Mouse (Mus musculus): ENCODE measurements around the gene Dmpk.

Gene Dmpk

DNA sequence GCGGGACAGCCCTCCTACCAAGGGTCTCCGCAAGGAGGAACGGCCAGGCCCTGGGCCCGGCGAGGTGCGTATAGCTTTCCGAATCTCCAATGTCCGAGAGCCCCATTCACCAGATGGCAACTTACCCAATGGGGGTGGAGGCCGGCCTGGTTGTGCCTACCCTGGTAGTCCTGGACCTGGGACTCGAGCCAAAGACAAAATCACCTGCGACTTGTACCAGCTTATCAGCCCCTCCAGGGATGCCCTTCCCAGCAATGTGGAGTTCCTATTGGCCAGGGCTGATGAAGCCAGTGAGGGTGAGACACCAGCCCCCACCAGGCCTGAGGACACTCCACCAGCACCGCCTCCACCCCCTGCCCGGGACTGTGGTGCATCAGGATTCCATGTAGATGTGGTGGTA, 52.5 kb downstream of the Dmpk start:
- in situ Hi-C loops (cut with MboI; ENCODE audit: unreplicated experiment in 2 of 2), result loop anchor here in 1 of 2 experiments (5.0 kb wide), 1 partner anchor 36 kb away; no protein-coding TSS in a partner anchor

DNA sequence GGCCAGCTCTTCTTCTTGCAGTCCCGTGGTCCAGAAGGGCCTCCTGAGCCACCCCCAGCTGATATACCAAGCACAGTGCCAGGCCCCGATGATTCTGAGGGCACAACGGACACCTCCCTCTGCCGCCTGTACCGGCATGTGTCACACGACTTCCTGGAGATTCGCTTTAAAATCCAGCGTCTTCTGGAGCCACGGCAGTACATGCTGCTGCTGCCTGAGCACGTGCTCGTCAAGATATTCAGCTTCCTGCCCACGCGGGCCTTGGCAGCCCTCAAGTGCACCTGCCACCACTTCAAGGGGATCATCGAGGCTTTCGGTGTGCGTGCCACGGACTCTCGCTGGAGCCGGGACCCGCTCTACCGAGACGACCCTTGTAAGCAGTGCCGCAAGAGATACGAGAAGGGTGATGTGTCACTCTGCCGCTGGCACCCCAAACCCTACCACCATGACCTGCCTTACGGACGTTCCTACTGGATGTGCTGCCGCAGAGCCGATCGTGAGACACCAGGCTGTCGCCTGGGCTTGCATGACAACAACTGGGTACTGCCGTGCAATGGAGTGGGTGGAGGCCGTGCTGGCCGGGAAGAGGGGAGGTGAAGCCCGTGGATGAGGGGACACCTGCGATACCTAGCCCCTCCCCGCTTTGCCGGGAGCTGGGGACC, 53.2 kb downstream of the Dmpk start:
- in situ Hi-C loops (cut with MboI; ENCODE audit: unreplicated experiment in 2 of 2), result loop anchor here in 1 of 2 experiments (5.0 kb wide), 1 partner anchor 35 kb away; no protein-coding TSS in a partner anchor

DNA sequence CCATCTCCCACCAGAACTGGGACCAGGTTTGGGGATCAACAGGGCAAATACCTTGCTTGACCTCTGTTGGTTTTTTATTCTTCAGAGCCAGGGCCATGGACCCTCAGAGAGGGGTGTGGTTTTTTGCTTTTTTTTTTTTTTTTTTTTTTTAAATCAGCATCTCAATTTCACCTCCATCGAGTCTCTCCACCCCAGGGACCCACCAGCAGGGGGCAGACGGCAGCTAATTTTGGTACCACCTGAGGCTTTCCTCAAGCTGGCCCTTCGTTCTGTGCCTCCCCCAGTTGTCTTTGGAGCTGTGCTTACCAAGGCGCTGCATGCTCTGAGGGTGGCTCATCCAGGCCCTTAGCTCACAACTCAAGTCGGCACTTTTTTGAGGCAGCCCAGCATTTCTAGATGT, 53.7 kb downstream of the Dmpk start:
- in situ Hi-C loops (cut with MboI; ENCODE audit: unreplicated experiment in 2 of 2), result loop anchor here in 1 of 2 experiments (5.0 kb wide), 1 partner anchor 35 kb away; no protein-coding TSS in a partner anchor

Data from v-Abl transformed pro-B cells (cell line).